Mouse (Mus musculus) lung, embryonic 15.5 days (tissue): Measurements from ENCODE around the gene Xdh. TPM values are rescaled to one million over a fixed set of nuclear protein-coding genes. Genes with fewer than 3 reads are reported as not detected.
"Not testable (repeated sequence)": the region's sequence is repeated elsewhere in the genome, so short reads cannot be mapped to it uniquely, and the experiment has no call there.

Source experiments
- ATAC-seq: fragments of 200-750 bp; cut with Nextera tagmentation; 2 replicates; pipeline ENCODE4 v1.8.0; 2017; ENCODE audit warnings: moderate number of reproducible peaks, borderline replicate concordance; ENCODE audit not compliant: low FRiP score, low TSS enrichment; ENCODE audit errors: extremely low read depth
- H3K27ac ChIP-seq: fragments of 300-500 bp; sonication (generic); 2 replicates; pipeline ENCODE4 v1.5.1; 2015; ENCODE audit warnings: moderate library complexity, mild to moderate bottlenecking, inconsistent platforms
- H3K27me3 ChIP-seq: fragments of 300-500 bp; sonication (generic); 2 replicates; pipeline ENCODE4 v1.6.1; 2015; ENCODE audit warnings: inconsistent platforms
- H3K36me3 ChIP-seq: fragments of 300-500 bp; sonication (generic); 2 replicates; pipeline ENCODE4 v1.6.1; 2015; ENCODE audit warnings: inconsistent platforms
- H3K4me1 ChIP-seq: fragments of 300-500 bp; sonication (generic); 2 replicates; pipeline ENCODE4 v1.6.1; 2015; ENCODE audit warnings: inconsistent platforms
- H3K4me2 ChIP-seq: fragments of 300-500 bp; sonication (generic); 2 replicates; pipeline ENCODE4 v1.6.1; 2015; ENCODE audit warnings: inconsistent platforms, mild to moderate bottlenecking, moderate library complexity
- H3K4me3 ChIP-seq: fragments of 300-500 bp; sonication (generic); 2 replicates; pipeline ENCODE4 v1.5.1; 2015; ENCODE audit warnings: mild to moderate bottlenecking, inconsistent platforms
- H3K9ac ChIP-seq: fragments of 300-500 bp; sonication (generic); 2 replicates; pipeline ENCODE4 v1.6.1; 2015; ENCODE audit warnings: inconsistent platforms
- H3K9me3 ChIP-seq: fragments of 300-500 bp; sonication (generic); 2 replicates; pipeline ENCODE4 v1.6.1; 2016; ENCODE audit warnings: inconsistent platforms
- WGBS: fragments of 180-500 bp; shearing (Covaris S2); methylation state at CpG from one replicate; pipeline ENCODE4 v1.1.7; 2015; 5-methylcytosine and 5-hydroxymethylcytosine counted together
- polyA plus RNA-seq: library from polyadenylated mRNA; unstranded; fragments of >200 nt; fragmentation: Nextera tagmentation; extraction: Ambion mirVana; gene quantifications from 2 replicates; pipeline ENCODE4 v1.2.1, GENCODE M21; 2015

The Xdh gene
- polyA plus RNA-seq, 1 experiment from 2014 or later = 6.0 TPM

- 84% methylated on average over 7 of the region's 7 CpGs for WGBS
- Histone ChIP-seq H3K36me3 (no peaks in the 10 kb centered on the region), H3K27ac (no peak overlapping the region), H3K9ac (no peak overlapping the region), H3K27me3 (no peaks in the 10 kb centered on the region), H3K4me1 (no peaks in the 10 kb centered on the region), H3K9me3 (no peaks in the 10 kb centered on the region), H3K4me2 (no peak overlapping the region), H3K4me3 (no peak overlapping the region)
- no peak for ATAC-seq
Measured at GRCm38 (mm10) chr17:73875674-73876073, 74.3 kb downstream of the Xdh start.

GRCm38 (mm10) chr17:73875268-73875667 lies 74.7 kb downstream of the Xdh start:
- H3K4me1 ChIP-seq = no peaks in the 10 kb centered on the region
- no peak overlapping the region for H3K9ac ChIP-seq
- no peak overlapping the region for H3K4me3 ChIP-seq
- no peaks in the 10 kb centered on the region for H3K9me3 ChIP-seq
- WGBS = 73% methylated on average over 4 of the region's 4 CpGs
- no peak overlapping the region for H3K27ac ChIP-seq
- no peak overlapping the region for H3K4me2 ChIP-seq
- H3K27me3 ChIP-seq = no peaks in the 10 kb centered on the region
- ATAC-seq = no peak
- no peaks in the 10 kb centered on the region for H3K36me3 ChIP-seq

GRCm38 (mm10) chr17:73870956-73871605 lies 78.9 kb downstream of the Xdh start:
- WGBS = 83% methylated on average over 14 of the region's 14 CpGs

GRCm38 (mm10) chr17:73869008-73869685 lies 80.8 kb downstream of the Xdh start:
- H3K36me3 ChIP-seq = no peaks in the 10 kb centered on the region
- H3K4me1 ChIP-seq = no peaks in the 10 kb centered on the region
- no peaks in the 10 kb centered on the region for H3K27me3 ChIP-seq
- H3K4me3 ChIP-seq = no peak overlapping the region
- no peak overlapping the region for H3K9ac ChIP-seq
- H3K27ac ChIP-seq = no peak overlapping the region
- WGBS = 95% methylated on average over 9 of the region's 9 CpGs
- no peak overlapping the region for H3K4me2 ChIP-seq
- H3K9me3 ChIP-seq = no peaks in the 10 kb centered on the region
- ATAC-seq = no peak

More at GRCm38 (mm10) chr17:73870956-73871605, 78.9 kb downstream of the Xdh start:
- no peaks in the 10 kb centered on the region for H3K9me3 ChIP-seq
- no peak overlapping the region for H3K4me3 ChIP-seq
- H3K9ac ChIP-seq = no peak overlapping the region
- H3K4me1 ChIP-seq = no peaks in the 10 kb centered on the region
- H3K27ac ChIP-seq = no peak overlapping the region
- H3K4me2 ChIP-seq = no peak overlapping the region
- no peaks in the 10 kb centered on the region for H3K27me3 ChIP-seq
- H3K36me3 ChIP-seq = no peaks in the 10 kb centered on the region
- no peak for ATAC-seq

GRCm38 (mm10) chr17:73853717-73854116 lies 96.3 kb downstream of the Xdh start:
- Histone ChIP-seq H3K4me2 (no peak overlapping the region), H3K4me1 (no peaks in the 10 kb centered on the region), H3K9me3 (no peaks in the 10 kb centered on the region), H3K36me3 (no peaks in the 10 kb centered on the region), H3K27me3 (no peaks in the 10 kb centered on the region), H3K4me3 (no peak overlapping the region), H3K9ac (no peak overlapping the region), H3K27ac (no peak overlapping the region)
- no peak for ATAC-seq
- 73% methylated on average over 4 of the region's 4 CpGs for WGBS

GRCm38 (mm10) chr17:73853041-73853440 lies 97.0 kb downstream of the Xdh start:
- Histone ChIP-seq H3K9ac (no peak overlapping the region), H3K4me3 (no peak overlapping the region), H3K9me3 (no peaks in the 10 kb centered on the region), H3K36me3 (no peaks in the 10 kb centered on the region), H3K27me3 (no peaks in the 10 kb centered on the region), H3K4me2 (no peak overlapping the region), H3K27ac (no peak overlapping the region), H3K4me1 (no peaks in the 10 kb centered on the region)
- 47% methylated on average over 11 of the region's 11 CpGs for WGBS
- no peak for ATAC-seq

GRCm38 (mm10) chr17:73847399-73847798 lies 102.6 kb downstream of the Xdh start:
- no peak for ATAC-seq
- Histone ChIP-seq H3K9ac (no peak overlapping the region), H3K4me2 (no peak overlapping the region), H3K27ac (no peak overlapping the region), H3K36me3 (no peaks in the 10 kb centered on the region), H3K9me3 (no peaks in the 10 kb centered on the region), H3K4me1 (no peaks in the 10 kb centered on the region), H3K27me3 (no peaks in the 10 kb centered on the region), H3K4me3 (no peak overlapping the region)
- WGBS = 68% methylated on average over 1 of the region's 1 CpGs

- no peaks in the 10 kb centered on the region for H3K4me1 ChIP-seq
- no peak overlapping the region for H3K27ac ChIP-seq
- 49% methylated on average over 3 of the region's 3 CpGs for WGBS
- no peaks in the 10 kb centered on the region for H3K27me3 ChIP-seq
- no peak for ATAC-seq
- H3K9me3 ChIP-seq = no peaks in the 10 kb centered on the region
- no peak overlapping the region for H3K9ac ChIP-seq
- no peak overlapping the region for H3K4me2 ChIP-seq
- no peaks in the 10 kb centered on the region for H3K36me3 ChIP-seq
- no peak overlapping the region for H3K4me3 ChIP-seq
Measured at GRCm38 (mm10) chr17:73845632-73846031, 104.4 kb downstream of the Xdh start.

- Histone ChIP-seq H3K9me3 (no peaks in the 10 kb centered on the region), H3K27me3 (no peaks in the 10 kb centered on the region), H3K9ac (no peak overlapping the region), H3K27ac (no peak overlapping the region), H3K4me1 (0 out of 2 replicates have a peak, but pooled peaks cover 2% of the 10 kb centered on the region), H3K36me3 (no peaks in the 10 kb centered on the region), H3K4me3 (no peak overlapping the region), H3K4me2 (no peak overlapping the region)
- WGBS = 77% methylated on average over 1 of the region's 1 CpGs
- no peak for ATAC-seq
Measured at GRCm38 (mm10) chr17:73842963-73843362, 107.0 kb downstream of the Xdh start.

- ATAC-seq = 0 out of 2 replicates have a peak, but pooled peaks have one; percentile 39
- not testable (repeated sequence) for H3K4me1 ChIP-seq, H3K36me3 ChIP-seq, H3K27me3 ChIP-seq, H3K4me3 ChIP-seq, H3K9me3 ChIP-seq, H3K4me2 ChIP-seq, H3K27ac ChIP-seq, H3K9ac ChIP-seq
- 25% methylated on average over 1 of the region's 1 CpGs for WGBS
Measured at GRCm38 (mm10) chr17:73839876-73840275, 110.1 kb downstream of the Xdh start.

GRCm38 (mm10) chr17:73839086-73839835 lies 110.7 kb downstream of the Xdh start:
- 41% methylated on average over 3 of the region's 3 CpGs for WGBS
- Histone ChIP-seq H3K9me3 (no peaks in the 10 kb centered on the region), H3K4me1 (0 out of 2 replicates have a peak, but pooled peaks cover 2% of the 10 kb centered on the region), H3K9ac (no peak overlapping the region), H3K36me3 (no peaks in the 10 kb centered on the region), H3K4me3 (no peak overlapping the region), H3K27me3 (no peaks in the 10 kb centered on the region), H3K27ac (no peak overlapping the region), H3K4me2 (no peak overlapping the region)
- no peak for ATAC-seq

GRCm38 (mm10) chr17:73837244-73837643 lies 112.8 kb downstream of the Xdh start:
- no peak for ATAC-seq
- Histone ChIP-seq H3K27ac (no peak overlapping the region), H3K4me1 (0 out of 2 replicates have a peak, but pooled peaks cover 2% of the 10 kb centered on the region), H3K9ac (no peak overlapping the region), H3K4me2 (no peak overlapping the region), H3K36me3 (no peaks in the 10 kb centered on the region), H3K27me3 (no peaks in the 10 kb centered on the region), H3K4me3 (no peak overlapping the region), H3K9me3 (no peaks in the 10 kb centered on the region)
- 73% methylated on average over 4 of the region's 4 CpGs for whole genome bisulfite sequencing
